Mouse (Mus musculus) embryo, embryonic 10 days (tissue): ENCODE data around the gene Eml5.
A peak's percentile ranks its signal among the peaks of the same experiment; 100 is the strongest.

ENCODE experiments used
- DNase-seq: peaks from one replicate; pipeline ENCODE4 v3.0.0-alpha.2; 2015; ENCODE audit warnings: low spot score

Gene Eml5

DNA sequence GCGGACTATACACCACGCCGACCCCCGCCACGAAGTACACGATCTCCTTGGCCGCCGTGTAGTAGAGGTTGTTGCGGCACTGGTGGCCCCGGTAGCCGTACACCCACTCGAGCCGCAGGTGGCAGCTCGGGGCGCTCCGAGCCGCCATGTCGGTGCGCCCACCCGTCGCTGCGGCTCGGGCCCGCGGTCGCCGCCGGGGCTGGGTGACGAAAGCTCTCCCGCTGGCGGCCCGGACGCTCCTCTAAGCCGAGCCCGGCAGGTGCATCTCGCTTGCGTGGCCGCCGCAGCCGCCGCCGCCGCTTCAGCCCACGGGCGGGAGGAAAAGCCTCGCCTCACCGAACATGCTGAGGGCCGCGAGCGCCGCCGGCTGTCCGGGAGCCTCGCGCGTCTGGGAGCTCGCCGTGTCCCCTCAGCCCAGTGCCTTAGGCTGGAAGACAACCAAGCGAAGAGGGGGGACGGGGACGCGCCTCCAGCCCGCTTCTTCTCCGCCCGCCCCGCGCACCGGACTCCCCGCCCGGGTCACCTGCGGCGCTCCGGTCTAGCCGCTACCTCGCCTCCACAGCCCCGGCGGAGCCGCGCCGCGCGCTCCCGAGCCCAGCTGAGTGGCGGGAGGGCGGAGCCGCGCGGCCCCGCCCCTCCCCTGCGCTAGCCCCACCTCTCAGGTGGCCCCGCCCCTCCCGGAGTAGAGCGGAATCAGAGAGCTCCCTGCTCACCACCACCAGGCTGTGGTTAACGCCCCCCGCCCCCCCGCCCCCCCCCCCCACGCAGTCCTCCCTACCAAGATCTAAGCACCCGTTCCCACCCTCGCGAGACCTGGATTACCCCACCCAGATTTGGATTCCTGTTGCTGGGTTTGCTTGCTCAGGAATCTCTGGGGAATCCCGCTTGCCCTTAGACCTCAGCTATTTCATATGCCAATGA lies at the start of gene Eml5:
Eml5 (minus strand) TSS at position 604 of the 921 bp plus-strand sequence.
- DNase-seq, result peak; percentile 77

DNA sequence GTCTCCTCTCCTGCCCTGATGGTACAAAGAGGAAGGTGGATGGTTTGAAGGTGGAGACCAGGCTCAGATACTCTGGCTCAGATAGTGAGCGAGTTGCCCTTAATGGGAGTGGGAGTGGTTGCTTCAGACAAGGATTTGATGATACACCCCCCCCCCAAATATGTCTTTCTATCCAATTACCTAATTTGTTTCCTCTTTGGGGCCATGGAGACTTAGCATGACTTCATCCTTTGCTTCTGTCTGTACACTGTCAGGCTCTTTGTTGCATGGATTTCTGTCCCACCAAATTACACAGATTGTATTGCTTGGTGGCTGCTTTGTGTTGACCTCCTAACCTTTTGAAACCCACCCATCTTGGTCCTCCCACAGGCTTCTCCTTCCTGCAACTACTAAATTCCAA lies 31.6 kb upstream of the Eml5 start:
- DNase-seq, result peak; percentile 1

DNA sequence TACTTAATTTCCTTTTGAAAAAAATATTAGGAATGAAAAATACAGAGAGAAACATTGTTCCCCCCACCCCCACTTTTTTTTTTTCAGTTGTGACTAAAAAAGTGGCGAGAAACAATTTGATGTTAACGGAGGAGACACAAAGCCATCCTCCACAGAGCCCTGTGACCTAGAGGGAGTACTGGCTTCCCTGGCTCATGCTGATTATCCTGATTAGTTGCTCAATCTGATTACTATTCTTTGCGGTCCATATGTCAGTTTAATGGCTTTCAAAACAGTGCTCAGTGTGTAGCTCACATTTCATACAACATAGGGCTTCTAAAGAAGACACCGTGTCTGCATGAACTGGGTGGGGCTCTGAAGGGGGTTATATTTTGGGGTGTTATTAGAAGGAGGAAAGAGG lies 31.2 kb upstream of the Eml5 start:
- peak; percentile 2 for DNase-seq

DNA sequence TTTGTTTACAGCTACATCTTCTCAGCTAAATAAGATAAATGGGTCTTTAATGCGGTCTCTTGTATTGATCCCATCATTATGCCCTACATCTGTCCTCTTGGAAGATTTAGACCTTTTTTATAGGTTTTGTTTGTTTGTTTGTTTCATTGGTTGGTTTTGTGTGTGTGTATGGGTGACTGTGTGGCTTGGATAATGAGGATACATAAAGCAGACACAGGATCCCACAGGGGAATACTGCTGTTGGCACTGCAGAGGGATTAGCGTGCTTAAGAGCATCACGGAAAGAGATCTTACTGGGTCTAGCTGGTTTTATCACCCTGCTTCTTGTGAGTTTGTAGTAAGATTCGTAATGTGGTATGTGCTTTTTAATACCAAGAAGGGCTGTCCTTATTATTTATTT lies 29.9 kb upstream of the Eml5 start:
- DNase-seq, result peak; percentile 3

GRCm38 (mm10) chr12:98920194-98920991 lies 19.1 kb upstream of the Eml5 start, which contains the start of gene Ttc8:
Gene Ttc8 (plus strand): TSS chr12:98920574.
- peak; percentile 90 for DNase-seq

- no peak for DNase-seq
Measured at GRCm38 (mm10) chr12:98910096-98910495, 8.8 kb upstream of the Eml5 start.

GRCm38 (mm10) chr12:98905466-98905865 lies 4.2 kb upstream of the Eml5 start:
- DNase-seq, result no peak

- DNase-seq, result peak; percentile 60
Measured at GRCm38 (mm10) chr12:98900341-98900880, 873 bp downstream of the Eml5 start.

DNA sequence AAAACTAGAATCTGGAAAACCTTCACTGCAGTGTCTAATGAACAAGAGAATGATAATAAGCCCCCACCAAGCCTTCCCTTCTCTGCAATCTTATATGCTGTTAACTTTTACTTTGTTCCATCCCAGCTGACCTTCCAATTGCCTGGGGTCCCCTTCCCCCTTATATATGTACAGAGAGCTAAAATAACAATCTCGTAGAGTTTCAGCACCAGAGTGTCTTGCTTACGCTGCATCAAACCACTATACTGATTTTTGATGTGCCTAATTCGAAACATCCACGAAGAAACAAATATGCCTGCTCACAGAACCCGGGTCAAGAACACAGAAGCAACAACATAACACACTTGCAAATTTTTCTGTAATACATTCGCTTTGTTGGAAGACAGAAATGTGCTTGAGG lies 1.6 kb downstream of the Eml5 start:
- no peak for DNase-seq

GRCm38 (mm10) chr12:98896761-98897160 lies 4.5 kb downstream of the Eml5 start:
- DNase-seq, result no peak

GRCm38 (mm10) chr12:98884515-98884914 lies 16.8 kb downstream of the Eml5 start:
- peak; percentile 37 for DNase-seq

GRCm38 (mm10) chr12:98881796-98882195 lies 19.5 kb downstream of the Eml5 start:
- DNase-seq, result no peak

- no peak for DNase-seq
Measured at GRCm38 (mm10) chr12:98878693-98879092, 22.6 kb downstream of the Eml5 start.

GRCm38 (mm10) chr12:98875216-98875615 lies 26.1 kb downstream of the Eml5 start:
- DNase-seq, result no peak

GRCm38 (mm10) chr12:98872836-98873235 lies 28.4 kb downstream of the Eml5 start:
- no peak for DNase-seq

GRCm38 (mm10) chr12:98863436-98863835 lies 37.8 kb downstream of the Eml5 start:
- DNase-seq, result no peak

- no peak for DNase-seq
Measured at GRCm38 (mm10) chr12:98860316-98860715, 41.0 kb downstream of the Eml5 start.

DNA sequence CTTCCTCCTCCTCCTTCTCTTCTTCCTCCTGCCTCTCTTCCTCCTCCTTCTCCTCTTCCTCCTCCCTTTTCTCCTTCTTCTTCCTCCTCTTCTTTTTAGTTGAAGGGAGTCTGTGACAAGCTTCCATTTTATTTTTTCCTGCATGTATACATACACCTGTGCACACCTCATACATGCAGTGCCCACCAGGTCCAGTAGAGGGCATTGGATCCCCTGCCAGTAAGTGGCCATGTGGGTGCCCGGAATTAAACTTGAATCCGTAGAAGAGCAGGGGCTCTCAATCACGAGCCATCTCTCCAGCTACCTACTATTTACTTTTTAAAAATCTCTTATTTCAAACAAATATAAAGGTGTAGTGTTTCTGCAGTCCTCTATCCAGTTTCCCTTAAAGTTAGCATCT lies 50.5 kb downstream of the Eml5 start:
- DNase-seq, result peak; percentile 64

GRCm38 (mm10) chr12:98844774-98845173 lies 56.5 kb downstream of the Eml5 start:
- no peak for DNase-seq

GRCm38 (mm10) chr12:98840135-98840534 lies 61.1 kb downstream of the Eml5 start:
- no peak for DNase-seq

DNA sequence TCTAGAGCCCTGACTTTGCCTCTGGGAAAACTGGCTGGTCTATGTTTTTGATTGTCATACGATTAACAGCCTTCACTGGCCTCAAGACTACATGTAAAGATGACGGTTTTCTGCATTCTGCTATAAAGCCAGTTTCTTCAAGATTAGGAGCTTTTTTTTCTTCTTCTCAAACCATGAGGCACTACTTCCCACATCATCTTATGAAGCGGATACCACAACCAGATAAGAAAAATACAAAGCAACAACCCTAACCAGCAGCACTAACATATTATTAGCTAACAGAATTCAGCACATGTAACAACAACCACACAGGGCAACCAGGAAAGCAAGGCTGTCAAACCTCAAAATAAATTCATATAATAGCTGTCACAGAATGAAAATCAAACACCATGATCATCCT lies 63.3 kb downstream of the Eml5 start:
- no peak for DNase-seq

DNA sequence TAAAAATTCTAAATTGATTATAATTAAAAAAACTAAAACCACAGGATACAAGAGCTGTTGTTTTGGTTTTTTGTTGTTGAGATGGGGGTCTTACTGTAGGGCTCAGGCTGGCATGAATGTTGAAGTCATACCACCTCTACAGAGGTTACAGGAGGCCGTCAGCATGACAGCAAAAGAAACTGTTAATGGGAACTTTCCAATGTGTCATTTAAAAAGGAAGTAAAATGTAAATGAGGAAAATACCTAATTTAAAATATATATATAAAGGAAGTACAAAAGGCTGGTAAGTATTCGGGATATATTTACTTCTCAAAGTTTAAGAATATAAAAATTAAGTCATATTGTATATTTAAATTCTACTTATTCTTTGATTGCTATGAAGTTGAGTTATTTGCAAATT lies 65.8 kb downstream of the Eml5 start:
- no peak for DNase-seq

DNA sequence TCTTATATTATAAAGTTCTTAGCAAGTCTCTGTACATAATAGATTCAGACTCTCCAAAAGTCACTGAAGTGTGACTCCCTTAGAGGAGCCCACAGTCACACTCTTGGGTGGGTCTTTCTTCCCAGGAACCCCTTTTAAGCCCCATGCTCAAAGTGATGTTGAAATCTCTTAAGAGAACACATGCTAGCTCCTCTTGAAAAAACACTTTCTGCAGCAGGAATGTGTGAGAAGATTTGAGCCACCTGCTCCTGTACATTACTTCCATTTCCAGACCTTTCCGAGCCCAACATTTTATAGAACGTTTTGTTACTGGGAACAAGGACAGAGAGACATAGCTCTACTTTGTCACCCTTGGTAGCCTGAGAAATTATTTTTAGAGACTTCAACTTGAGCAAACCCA lies 66.4 kb downstream of the Eml5 start:
- no peak for DNase-seq
